Mouse (Mus musculus) hindbrain, embryonic 10.5 days (tissue): Measurements from ENCODE around the gene Slain1. TPM values are rescaled to one million over a fixed set of nuclear protein-coding genes. Genes with fewer than 3 reads are reported as not detected.
A peak's percentile ranks its signal among the peaks of the same experiment; 100 is the strongest.

Source experiments
- DNase-seq: peaks from one replicate; pipeline ENCODE4 v3.0.0-alpha.2; 2017; ENCODE audit warnings: low spot score
- H3K27ac ChIP-seq: fragments of 300-500 bp; sonication (generic); 2 replicates; pipeline ENCODE4 v1.5.1; 2016; ENCODE audit warnings: mild to moderate bottlenecking, moderate library complexity
- H3K27me3 ChIP-seq: fragments of 300-500 bp; sonication (generic); 2 replicates; pipeline ENCODE4 v1.6.1; 2016; ENCODE audit warnings: mild to moderate bottlenecking; ENCODE audit not compliant: poor library complexity, insufficient read depth, severe bottlenecking
- H3K36me3 ChIP-seq: fragments of 300-500 bp; sonication (generic); 2 replicates; pipeline ENCODE4 v1.6.1; 2016; ENCODE audit warnings: mild to moderate bottlenecking, moderate library complexity
- H3K4me1 ChIP-seq: fragments of 300-500 bp; sonication (generic); replicated peaks from 2 replicates; pipeline ENCODE4 v1.6.1; 2016; ENCODE audit warnings: mild to moderate bottlenecking
- H3K4me3 ChIP-seq: fragments of 300-500 bp; sonication (generic); 2 replicates; pipeline ENCODE4 v1.5.1; 2016; ENCODE audit warnings: mild to moderate bottlenecking, moderate library complexity
- H3K9me3 ChIP-seq: fragments of 300-500 bp; sonication (generic); 2 replicates; pipeline ENCODE4 v1.6.1; 2016; ENCODE audit warnings: mild to moderate bottlenecking, moderate library complexity
- WGBS: fragments of 180-500 bp; shearing (Covaris S2); methylation state at CpG from one replicate; pipeline ENCODE4 v1.1.7; 2016; 5-methylcytosine and 5-hydroxymethylcytosine counted together
- polyA plus RNA-seq: library from polyadenylated mRNA; unstranded; fragments of >200 nt; fragmentation: Nextera tagmentation; extraction: Ambion mirVana; gene quantifications from 2 replicates; pipeline ENCODE4 v1.2.1, GENCODE M21; 2016

Gene Slain1
- polyA plus RNA-seq, 1 experiment from 2014 or later = 13.3 TPM

DNA sequence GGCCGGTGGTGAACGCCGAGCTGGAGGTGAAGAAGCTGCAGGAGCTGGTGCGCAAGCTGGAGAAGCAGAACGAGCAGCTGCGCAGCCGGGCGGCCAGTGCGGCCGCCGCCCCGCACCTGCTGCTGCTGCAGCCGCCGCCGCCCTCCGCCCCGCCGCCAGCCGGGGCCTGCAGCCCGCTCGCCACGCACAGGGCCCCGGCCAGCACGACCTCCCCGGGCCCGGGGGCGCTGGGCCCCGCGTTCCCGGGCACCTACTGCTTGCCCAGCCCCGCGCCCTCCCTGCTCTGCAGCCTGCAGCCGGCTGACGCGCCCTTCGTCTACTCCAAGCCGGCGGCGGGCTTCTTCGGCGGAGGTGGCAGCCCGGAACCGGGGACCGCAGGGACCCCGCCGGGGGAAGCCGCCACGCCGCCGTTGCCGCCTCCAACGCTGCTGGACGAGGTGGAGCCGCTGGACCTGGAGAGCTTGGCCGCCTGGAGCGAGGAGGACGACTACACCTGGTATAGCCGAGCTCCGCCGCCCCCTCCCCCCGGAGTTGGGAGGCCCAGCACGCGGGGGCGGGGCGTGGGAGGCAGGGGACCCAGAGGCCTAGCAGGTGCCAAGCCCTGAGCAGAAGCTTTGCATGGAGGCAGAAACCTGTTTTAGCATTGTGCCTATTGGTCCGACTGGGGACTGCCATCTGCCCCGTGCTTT lies 529 bp downstream of the Slain1 start:
- Histone ChIP-seq H3K27me3 (no peaks in the 10 kb centered on the region), H3K36me3 (no peaks in the 10 kb centered on the region), H3K4me1 (peaks cover 70% of the 10 kb centered on the region), H3K27ac (peak overlapping the region; percentile 98), H3K9me3 (no peaks in the 10 kb centered on the region), H3K4me3 (peak overlapping the region; percentile 97)
- 1% methylated on average over 67 of the region's 67 CpGs for WGBS
- DNase-seq = peak; percentile 72

GRCm38 (mm10) chr14:103651106-103651505 lies 1.1 kb downstream of the Slain1 start:
- Histone ChIP-seq H3K4me3 (peak overlapping the region; percentile 97), H3K36me3 (no peaks in the 10 kb centered on the region), H3K9me3 (no peaks in the 10 kb centered on the region), H3K4me1 (peaks cover 76% of the 10 kb centered on the region), H3K27ac (peak overlapping the region; percentile 98), H3K27me3 (no peaks in the 10 kb centered on the region)
- 5% methylated on average over 11 of the region's 11 CpGs for WGBS
- no peak for DNase-seq

DNA sequence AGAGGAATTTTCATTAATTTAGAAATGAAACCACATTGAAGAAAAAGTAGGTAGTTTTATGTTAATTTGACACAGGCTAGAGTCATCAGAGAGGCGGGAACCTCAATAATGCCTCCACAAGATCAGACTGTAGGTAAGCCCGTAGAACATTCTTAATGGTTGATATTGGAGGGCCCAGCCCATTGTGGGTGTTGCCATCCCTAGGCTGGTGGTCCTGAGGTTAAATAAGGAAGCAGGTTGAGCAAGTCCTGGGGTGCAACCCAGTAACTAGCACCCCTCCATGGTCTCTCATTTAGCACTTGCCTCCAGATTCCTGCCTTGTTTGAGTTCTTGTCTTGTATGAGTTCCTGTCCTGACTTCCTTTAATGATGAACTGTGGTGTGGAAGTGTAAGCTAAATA lies 1.5 kb downstream of the Slain1 start:
- Histone ChIP-seq H3K27me3 (no peaks in the 10 kb centered on the region), H3K4me3 (peak overlapping the region; percentile 97), H3K36me3 (no peaks in the 10 kb centered on the region), H3K9me3 (no peaks in the 10 kb centered on the region), H3K4me1 (peaks cover 80% of the 10 kb centered on the region), H3K27ac (no peak overlapping the region)
- WGBS = 57% methylated on average over 2 of the region's 2 CpGs
- DNase-seq = no peak

GRCm38 (mm10) chr14:103652524-103652923 lies 2.5 kb downstream of the Slain1 start:
- WGBS = 81% methylated on average over 5 of the region's 5 CpGs
- peak overlapping the region; percentile 97; the same call in 1 of the 2 replicates for H3K4me3 ChIP-seq

DNA sequence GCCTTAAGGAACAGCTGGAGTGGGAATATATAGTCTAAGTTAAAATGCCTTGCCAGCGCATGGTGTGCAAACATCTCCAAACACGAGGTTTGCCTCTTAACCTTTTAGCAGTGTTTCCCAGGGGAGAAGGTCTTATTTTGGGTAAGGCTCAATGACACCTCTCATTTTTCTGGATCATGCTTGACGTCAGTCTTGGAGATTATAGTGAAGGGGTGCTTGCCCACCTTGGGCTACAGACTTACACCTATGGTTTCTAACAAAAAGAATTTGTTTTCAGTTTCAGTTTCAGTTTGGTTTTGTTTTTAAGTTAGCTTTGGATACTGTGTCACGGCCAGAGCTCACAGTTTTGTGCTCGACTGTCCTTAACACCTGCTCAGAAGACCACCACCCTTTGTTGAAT lies 3.8 kb downstream of the Slain1 start:
- Histone ChIP-seq H3K4me1 (peaks cover 63% of the 10 kb centered on the region), H3K27ac (no peak overlapping the region), H3K27me3 (no peaks in the 10 kb centered on the region), H3K4me3 (no peak overlapping the region), H3K36me3 (peaks cover 22% of the 10 kb centered on the region), H3K9me3 (no peaks in the 10 kb centered on the region)
- no peak for DNase-seq
- 70% methylated on average over 5 of the region's 5 CpGs for WGBS

More at GRCm38 (mm10) chr14:103652524-103652923, 2.5 kb downstream of the Slain1 start:
- Histone ChIP-seq H3K9me3 (no peaks in the 10 kb centered on the region), H3K27me3 (no peaks in the 10 kb centered on the region), H3K27ac (no peak overlapping the region), H3K36me3 (peaks cover 9% of the 10 kb centered on the region), H3K4me1 (peaks cover 74% of the 10 kb centered on the region)
- no peak for DNase-seq

DNA sequence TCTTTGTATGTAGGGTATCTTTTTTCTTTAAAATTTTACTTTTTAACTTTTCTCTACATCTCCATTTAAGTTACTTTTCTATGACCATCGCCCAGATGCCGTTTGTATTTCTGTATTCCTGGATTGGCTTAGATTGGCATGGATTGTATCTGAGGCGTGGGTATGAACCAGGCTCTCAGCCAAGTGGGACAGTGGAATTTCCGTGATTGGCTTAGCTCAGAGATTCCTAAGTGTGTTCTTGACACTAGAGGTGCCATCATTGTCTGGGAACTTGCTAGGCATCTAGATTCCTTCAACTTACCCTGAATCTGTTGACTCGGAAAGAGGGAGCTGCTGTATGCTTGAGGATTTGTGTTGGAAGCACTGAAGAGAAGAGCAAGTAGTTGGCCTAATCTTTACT lies 5.4 kb downstream of the Slain1 start:
- Histone ChIP-seq H3K4me3 (no peak overlapping the region), H3K9me3 (no peaks in the 10 kb centered on the region), H3K27ac (no peak overlapping the region), H3K27me3 (no peaks in the 10 kb centered on the region), H3K36me3 (peaks cover 32% of the 10 kb centered on the region), H3K4me1 (peaks cover 49% of the 10 kb centered on the region)
- WGBS = 80% methylated on average over 5 of the region's 5 CpGs
- DNase-seq = no peak

DNA sequence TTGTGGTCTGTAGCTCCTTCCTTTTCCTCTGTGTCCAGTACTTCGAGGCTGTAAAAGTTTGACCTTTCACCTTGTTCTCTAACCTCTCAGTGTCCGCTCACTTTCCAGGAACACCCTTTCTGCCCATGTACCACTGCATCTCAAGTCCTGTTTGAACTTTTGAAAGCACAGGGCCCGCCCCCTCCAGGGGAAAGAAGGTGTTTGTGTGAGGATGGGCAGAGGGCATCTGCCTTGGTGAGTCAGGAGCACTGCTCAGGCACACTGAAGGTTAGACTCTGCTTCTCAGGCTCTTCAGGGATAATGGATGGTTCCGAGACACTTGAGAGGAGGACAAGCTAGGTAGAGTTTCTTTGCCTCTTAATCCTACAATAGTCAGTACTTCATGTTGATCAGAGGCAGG lies 7.8 kb downstream of the Slain1 start:
- no peak for DNase-seq
- 81% methylated on average over 4 of the region's 4 CpGs for WGBS

DNA sequence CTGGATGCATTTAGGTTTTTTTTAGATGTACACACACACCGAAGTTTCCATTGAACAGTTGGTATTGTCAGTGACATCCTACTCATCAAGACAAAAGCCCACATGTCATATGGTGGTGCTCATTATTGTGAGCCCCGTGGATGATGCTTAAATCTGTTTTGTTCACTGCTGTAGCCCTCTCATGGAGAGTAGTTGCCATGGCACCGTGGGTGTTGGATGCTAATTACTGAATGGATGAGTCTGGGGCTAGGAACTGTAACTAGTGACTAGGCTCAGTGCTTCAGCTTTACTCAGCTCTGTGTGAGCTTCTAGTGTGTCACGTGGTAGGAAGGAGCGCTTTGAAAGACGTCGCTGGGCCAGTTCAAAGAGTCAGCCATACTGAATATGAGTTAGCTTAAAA lies 13.0 kb downstream of the Slain1 start:
- no peaks in the 10 kb centered on the region for H3K9me3 ChIP-seq
- peaks cover 47% of the 10 kb centered on the region for H3K36me3 ChIP-seq
- no peak overlapping the region for H3K4me3 ChIP-seq
- H3K4me1 ChIP-seq = peaks cover 10% of the 10 kb centered on the region
- 66% methylated on average over 7 of the region's 7 CpGs for WGBS
- no peak overlapping the region for H3K27ac ChIP-seq
- no peaks in the 10 kb centered on the region for H3K27me3 ChIP-seq
- DNase-seq = no peak

More for the DNA sequence above, 7.8 kb downstream of the Slain1 start:
- Histone ChIP-seq H3K9me3 (no peaks in the 10 kb centered on the region), H3K27me3 (no peaks in the 10 kb centered on the region), H3K4me3 (no peak overlapping the region), H3K36me3 (peaks cover 42% of the 10 kb centered on the region), H3K27ac (no peak overlapping the region), H3K4me1 (peaks cover 28% of the 10 kb centered on the region)

DNA sequence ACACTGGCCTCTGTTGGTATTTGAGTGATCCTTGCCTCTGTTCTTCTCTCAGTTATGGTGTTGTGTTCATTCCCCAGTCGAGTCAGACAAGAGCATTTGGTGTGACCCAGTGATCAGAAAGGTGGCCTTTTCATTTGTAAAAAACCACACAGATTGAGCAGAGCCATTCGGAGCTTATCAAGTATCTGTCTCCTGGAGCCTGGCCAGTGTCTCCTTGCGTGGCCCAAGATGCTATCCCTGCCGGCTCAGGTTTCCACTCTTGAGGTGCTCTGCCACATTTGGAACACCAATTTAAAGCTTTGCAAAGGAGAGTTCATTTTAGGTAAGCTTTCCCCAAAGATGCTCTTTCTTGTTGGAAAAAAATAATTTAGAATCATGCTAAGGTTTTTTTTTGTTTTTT lies 14.4 kb downstream of the Slain1 start:
- WGBS = 85% methylated on average over 4 of the region's 4 CpGs
- Histone ChIP-seq H3K4me1 (peaks cover 10% of the 10 kb centered on the region), H3K27me3 (no peaks in the 10 kb centered on the region), H3K36me3 (peaks cover 49% of the 10 kb centered on the region), H3K4me3 (no peak overlapping the region), H3K9me3 (0 out of 2 replicates have a peak, but pooled peaks cover under 1% of the 10 kb centered on the region), H3K27ac (no peak overlapping the region)
- DNase-seq = no peak

DNA sequence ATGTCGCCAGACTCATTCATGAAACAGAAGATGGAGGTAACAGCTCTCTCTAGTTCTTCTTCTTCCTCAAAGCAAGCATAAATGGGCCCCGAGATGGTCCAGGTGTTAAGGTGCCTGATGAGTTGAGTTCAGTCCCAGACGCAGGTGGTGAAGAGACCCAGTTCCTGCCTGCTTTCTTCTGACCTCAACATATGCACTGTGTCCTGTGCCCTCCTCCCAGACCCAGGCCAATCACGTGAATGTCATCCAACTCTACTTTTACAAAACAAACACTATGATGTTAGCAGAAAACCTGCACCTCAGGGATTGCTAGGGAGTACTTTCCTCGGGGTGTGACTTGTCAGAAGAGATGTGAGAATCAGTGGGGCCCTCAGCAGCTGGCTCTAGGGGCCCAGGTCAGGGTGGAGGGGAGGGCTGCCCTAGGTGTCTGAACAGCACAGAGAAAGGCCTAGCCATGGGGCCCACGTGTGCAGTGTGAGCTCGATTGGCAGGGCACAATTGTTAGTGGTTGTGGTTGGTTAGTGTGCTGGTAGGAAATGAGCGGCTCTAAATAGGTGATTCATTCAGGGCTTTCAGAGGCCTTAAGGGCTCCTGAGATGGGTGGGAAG lies 16.4 kb downstream of the Slain1 start:
- no peak for DNase-seq
- Histone ChIP-seq H3K36me3 (peaks cover 52% of the 10 kb centered on the region), H3K4me3 (no peak overlapping the region), H3K27me3 (no peaks in the 10 kb centered on the region), H3K9me3 (0 out of 2 replicates have a peak, but pooled peaks cover 3% of the 10 kb centered on the region), H3K4me1 (peaks cover 10% of the 10 kb centered on the region), H3K27ac (no peak overlapping the region)
- 80% methylated on average over 8 of the region's 8 CpGs for WGBS

- H3K36me3 ChIP-seq = peaks cover 55% of the 10 kb centered on the region
- peaks cover 10% of the 10 kb centered on the region for H3K4me1 ChIP-seq
- no peak for DNase-seq
- H3K4me3 ChIP-seq = no peak overlapping the region
- H3K27ac ChIP-seq = no peak overlapping the region
- no peaks in the 10 kb centered on the region for H3K27me3 ChIP-seq
- 94% methylated on average over 8 of the region's 8 CpGs for WGBS
- 0 out of 2 replicates have a peak, but pooled peaks cover 3% of the 10 kb centered on the region for H3K9me3 ChIP-seq
These were observed 17.0 kb downstream of the Slain1 start for GRCm38 (mm10) chr14:103667036-103667435.

DNA sequence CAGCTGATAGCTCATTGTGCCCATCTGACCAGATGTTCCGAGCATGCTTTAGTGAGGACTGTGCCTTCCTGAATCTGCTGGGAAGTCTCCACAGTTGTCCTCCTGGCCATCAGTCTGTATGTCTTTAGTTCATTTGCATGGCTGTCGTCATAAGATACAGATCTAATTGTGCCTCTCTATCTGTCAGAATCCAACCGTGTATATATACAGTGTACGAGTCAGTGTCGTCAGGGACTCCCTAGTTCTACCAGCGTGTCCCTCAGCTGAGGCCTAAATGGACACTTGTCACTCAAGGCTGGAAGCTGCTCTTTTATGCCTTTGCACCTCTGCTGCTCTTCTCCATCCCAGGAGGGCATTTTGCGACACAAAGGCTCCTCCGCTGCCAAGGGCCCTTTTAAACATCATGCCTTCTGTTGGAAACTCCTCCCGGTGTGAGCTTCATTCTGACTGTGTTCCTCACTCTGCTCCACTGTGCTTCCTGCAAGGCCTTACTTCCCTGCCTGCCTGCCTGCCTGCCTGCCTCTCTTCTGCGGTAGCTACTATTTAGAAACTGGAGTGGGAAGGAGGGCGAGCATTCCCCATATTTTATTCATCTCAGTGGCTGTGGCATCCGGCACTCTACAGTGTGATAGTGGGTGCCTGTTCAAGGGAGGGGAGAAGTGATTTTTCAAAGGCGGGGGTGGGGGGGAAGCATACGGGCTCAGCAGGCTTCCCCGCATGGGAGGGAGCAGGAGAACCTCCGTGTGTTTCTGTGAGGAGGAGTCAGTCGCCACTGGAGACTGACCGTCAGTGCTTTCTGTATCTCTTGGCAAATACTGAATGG lies 29.6 kb downstream of the Slain1 start:
- peak overlapping the region; percentile 74 for H3K27ac ChIP-seq
- 26% methylated on average over 18 of the region's 18 CpGs for WGBS
- no peaks in the 10 kb centered on the region for H3K9me3 ChIP-seq
- no peaks in the 10 kb centered on the region for H3K27me3 ChIP-seq
- peak; percentile 23 for DNase-seq
- H3K36me3 ChIP-seq = peaks cover 4% of the 10 kb centered on the region; the same call in 1 of the 2 replicates
- H3K4me1 ChIP-seq = peaks cover 58% of the 10 kb centered on the region
- H3K4me3 ChIP-seq = peak overlapping the region; percentile 26
